Comparison of ENCODE assay signal across 17 mouse cellular contexts in the genomic region with DNA sequence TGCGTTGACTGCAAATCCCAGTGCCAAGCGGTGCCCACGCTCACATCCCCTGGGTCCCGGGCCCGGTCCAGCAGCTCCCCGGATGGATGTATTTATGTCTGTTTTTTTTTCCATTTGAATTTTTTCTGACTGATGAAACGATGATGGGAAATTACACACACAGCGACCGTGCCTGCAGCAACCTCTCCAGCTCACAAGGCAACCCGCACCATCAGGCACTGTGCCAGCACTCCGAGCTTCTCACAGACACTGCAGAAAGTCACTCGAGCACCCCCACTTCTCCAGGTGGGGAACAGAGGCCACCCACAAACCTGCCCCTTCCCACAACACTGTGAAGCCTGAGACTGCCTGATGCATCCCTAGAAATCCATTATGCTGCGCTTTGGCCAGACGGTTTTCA. TPM values are rescaled to one million over a fixed set of nuclear protein-coding genes. Genes with fewer than 3 reads are reported as not detected.
DNase-seq lines count a peak whose midpoint lies in the region; TF ChIP-seq lines count a peak whose summit lies in the region.
"Had no signal": no experiment of that assay in that cellular context is flagged by ENCODE, and none has a peak within 500 bp of the region (broad histone marks: within the 10 kb centered on the region; RNA-seq: fewer than 3 reads in every experiment).

No protein-coding gene starts in this region.

- H3K4me3 ChIP-seq in kidney, adult 2 months (ENCODE audit: insufficient read depth, low read depth, low read length), result no peak overlapping the region
- H3K4me3 ChIP-seq: heart, embryonic 10.5 days had no signal

- no peaks in the 10 kb centered on the region for H3K36me3 ChIP-seq in kidney, adult 2 months (ENCODE audit: control insufficient read depth, insufficient read depth, low read length)
- H3K36me3 ChIP-seq: G1E; heart, embryonic 10.5 days had no signal

- WGBS in kidney, adult 2 months, result 69% methylated on average over 14 of the region's 14 CpGs

- peak; percentile 32 for DNase-seq in kidney, postnatal 10 days
- DNase-seq in kidney, adult 2 months, result no peak
- peak; percentile 11 for DNase-seq in 3T3-L1 (ENCODE audit: low read depth, low spot score)
- peak; percentile 63 for DNase-seq in brain, adult 2 months (ENCODE audit: low read depth, low spot score)
- DNase-seq in cerebellum, postnatal 10 days, result peak; percentile 81 to 82
- DNase-seq in gastrocnemius, postnatal 10 days, result no peak
- DNase-seq in thymus, postnatal 36 days, result no peak
- DNase-seq: adrenal gland, adult 8-10 months; embryo, embryonic 11 days; gastrocnemius, postnatal 25 days; heart, postnatal 14 days; liver, postnatal 0 days had no signal

- H3K27ac ChIP-seq in kidney, adult 2 months (ENCODE audit: insufficient read depth, low read depth, low read length), result no peak overlapping the region
- H3K27ac ChIP-seq: heart, embryonic 10.5 days had no signal

- H3K4me1 ChIP-seq in kidney, adult 2 months (ENCODE audit: control insufficient read depth, insufficient read depth, low read length), result no peaks in the 10 kb centered on the region

- no peak for TF ChIP-seq CTCF in kidney, adult 2 months (conservative IDR thresholded peaks at IDR 0.05; ENCODE audit: insufficient read depth, insufficient read length, low read depth, low read length)

- no peaks in the 10 kb centered on the region; the same call in 1 of the 2 replicates for H3K27me3 ChIP-seq in kidney, adult 2 months (replicated peaks; ENCODE audit: control insufficient read depth, insufficient read depth, low read length)

- TF ChIP-seq POLR2A in kidney, adult 2 months (IDR thresholded peaks at IDR 0.05; ENCODE audit: low read depth, low read length), result no peak

RNA-seq across cellular contexts. Expression of a gene that starts 51.7 kb away (rescaled TPM):
- 1.1 and 1.5 TPM in 2 replicates for polyA plus RNA-seq in kidney, adult 2 months (2012; rRNA removed)
- total RNA-seq in gastrocnemius, postnatal 10 days (2021), result not detected
- total RNA-seq: adrenal gland, adult 8-10 months; G1E; gastrocnemius, postnatal 25 days; heart, postnatal 14 days; neutrophil, adult 5-6 weeks had no signal
- polyA plus RNA-seq: G1E; inflammation-experienced regulatory T-cells, adult 6 months; liver, postnatal 0 days; urinary bladder, adult 2 months had no signal

Comparison
In these comparisons a context has a peak if more than half of its experiments do, and no peak if none do; other contexts are left out.
1. DNase-seq: peak in kidney, postnatal 10 days (single experiment), 3T3-L1 (single experiment), brain, adult 2 months (single experiment) and cerebellum, postnatal 10 days (2 of 2); none in kidney, adult 2 months (single experiment), gastrocnemius, postnatal 10 days (single experiment) and thymus, postnatal 36 days (0 of 2).